Mouse (Mus musculus): ENCODE results near the gene Zfp874a.
A peak's percentile ranks its signal among the peaks of the same experiment; 100 is the strongest.
"Not testable (repeated sequence)": the region's sequence is repeated elsewhere in the genome, so short reads cannot be mapped to it uniquely, and the experiment has no call there.

Zfp874a gene

GRCm38 (mm10) chr13:67376255-67376654 lies 75.2 kb downstream of the Zfp874a start:
- DNase-seq (ENCODE audit: low spot score), result not testable (repeated sequence)

GRCm38 (mm10) chr13:67375050-67375911 lies 76.1 kb downstream of the Zfp874a start, which contains the start of the genes Gm28041 and Zfp456:
Gene Gm28041 (minus strand): TSS chr13:67375733.
Gene Zfp456 (minus strand): TSS chr13:67375810.
- DNase-seq (ENCODE audit: low spot score), result peak; percentile 73

Measured in urinary bladder, postnatal 14 days (tissue).